Mouse (Mus musculus) right cerebral cortex, postnatal 10 days (tissue): ENCODE measurements around the gene Tmem208.

Experiments used
- DNase-seq, 2 experiments: peaks; one replicate each; pipeline ENCODE4 v3.0.0; 2021; ENCODE audit warnings: low spot score in 2 of 2

The Tmem208 gene

GRCm38 (mm10) chr8:105325641-105326093, 487 bp upstream of the Tmem208 start:
- DNase-seq: peak in 1 of 2 experiments; percentile 48

GRCm38 (mm10) chr8:105326968-105327367, 814 bp downstream of the Tmem208 start:
- DNase-seq: no peak

GRCm38 (mm10) chr8:105330325-105330724, 4.2 kb downstream of the Tmem208 start:
- no peak for DNase-seq

- no peak for DNase-seq
Measured at GRCm38 (mm10) chr8:105331469-105331868, 5.3 kb downstream of the Tmem208 start.

DNA sequence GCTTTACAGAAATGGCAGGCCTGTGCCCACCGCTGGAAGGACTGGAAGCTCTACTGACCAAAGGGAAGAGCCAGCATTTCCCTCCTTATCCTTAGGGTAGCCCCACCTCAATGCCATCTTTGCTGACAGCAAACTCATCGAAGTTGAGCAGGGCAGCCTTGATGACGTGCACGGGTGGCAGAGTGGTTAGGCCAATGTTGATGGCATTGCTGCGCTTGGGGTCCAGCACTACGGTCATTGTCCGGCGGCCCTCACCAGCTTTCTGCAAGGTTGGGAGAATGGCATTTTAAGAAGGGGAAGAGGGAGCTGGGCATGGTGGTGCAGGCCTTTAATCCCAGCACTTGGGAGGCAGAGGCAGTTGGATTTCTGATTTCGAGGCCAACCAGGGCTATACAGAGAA, 5.8 kb downstream of the Tmem208 start:
- DNase-seq: no peak

DNA sequence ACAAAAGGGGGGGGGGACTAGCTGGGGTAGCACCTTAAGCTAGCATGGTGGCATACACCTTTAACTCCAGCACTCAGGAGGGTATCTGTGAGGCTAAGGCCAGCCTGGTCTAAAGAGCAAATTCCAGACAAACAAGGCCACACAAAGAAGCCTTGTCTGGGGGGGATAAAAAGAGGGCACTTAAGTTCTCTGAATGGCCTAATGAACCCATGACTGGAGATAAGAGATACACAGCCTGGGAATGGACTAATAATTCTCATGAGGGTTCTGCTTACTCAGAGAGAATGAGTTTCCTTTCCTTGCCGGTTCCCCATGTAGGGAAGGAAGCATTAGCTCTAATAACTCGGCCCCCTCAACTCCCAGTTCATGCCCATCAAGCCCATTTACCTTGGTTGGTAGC, 6.4 kb downstream of the Tmem208 start:
- no peak for DNase-seq

DNA sequence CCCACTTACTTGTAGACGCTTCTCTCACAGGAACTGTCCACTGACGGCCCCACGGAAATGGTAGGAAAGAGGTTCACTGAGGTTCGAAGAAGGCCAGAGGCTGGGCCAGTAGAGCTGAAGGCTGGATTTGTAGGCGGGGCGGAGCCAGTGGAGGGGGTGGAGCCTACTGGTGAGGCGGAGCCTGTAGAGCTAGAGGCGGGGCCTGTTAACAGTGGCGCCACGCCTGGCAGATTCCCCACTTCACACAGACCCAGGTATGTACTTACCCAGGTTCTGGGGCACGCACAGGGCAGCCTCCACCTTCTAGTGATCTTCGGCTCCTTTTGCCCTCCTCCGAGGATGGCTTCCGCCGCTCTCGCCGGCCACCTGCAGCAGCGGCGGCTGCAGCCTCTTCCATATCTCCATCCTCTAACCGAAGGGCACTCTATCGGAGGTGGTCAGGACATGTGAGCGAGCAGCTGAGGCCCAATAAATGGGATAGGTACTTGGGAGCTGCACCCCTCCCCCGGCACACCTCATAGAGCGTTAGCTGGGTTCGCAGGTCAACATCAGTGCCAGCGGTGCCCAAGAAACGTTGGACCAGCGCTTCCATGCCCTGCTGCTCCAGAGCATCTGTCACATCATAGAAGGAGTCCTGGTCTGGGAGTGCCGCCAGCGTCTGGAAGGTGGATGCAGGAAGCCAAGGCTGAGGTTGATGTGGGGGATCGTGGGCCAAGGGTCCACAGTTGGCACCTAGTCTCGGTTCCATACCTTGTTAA, 10.4 kb downstream of the Tmem208 start:
- DNase-seq: no peak

DNA sequence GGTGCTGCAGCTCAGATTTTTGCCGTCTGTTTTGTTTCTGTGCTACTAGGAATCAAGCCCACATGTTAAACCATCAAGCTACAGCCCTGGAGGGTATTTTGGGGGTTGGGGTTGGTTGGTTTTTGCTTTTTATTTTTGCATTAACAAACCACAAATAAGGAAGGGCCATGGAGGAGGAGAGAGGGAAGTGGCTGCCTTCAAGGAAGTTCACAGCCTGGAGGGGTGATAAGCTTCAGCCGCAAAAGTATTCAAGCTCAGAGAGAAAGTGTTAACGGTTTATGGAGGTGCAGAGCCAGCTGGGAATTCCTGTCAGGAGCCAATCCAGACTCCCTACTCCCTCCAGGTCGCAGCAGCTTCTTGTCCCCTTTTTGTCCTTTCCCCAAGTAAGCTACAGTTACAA, 12.8 kb downstream of the Tmem208 start:
- no peak for DNase-seq

DNA sequence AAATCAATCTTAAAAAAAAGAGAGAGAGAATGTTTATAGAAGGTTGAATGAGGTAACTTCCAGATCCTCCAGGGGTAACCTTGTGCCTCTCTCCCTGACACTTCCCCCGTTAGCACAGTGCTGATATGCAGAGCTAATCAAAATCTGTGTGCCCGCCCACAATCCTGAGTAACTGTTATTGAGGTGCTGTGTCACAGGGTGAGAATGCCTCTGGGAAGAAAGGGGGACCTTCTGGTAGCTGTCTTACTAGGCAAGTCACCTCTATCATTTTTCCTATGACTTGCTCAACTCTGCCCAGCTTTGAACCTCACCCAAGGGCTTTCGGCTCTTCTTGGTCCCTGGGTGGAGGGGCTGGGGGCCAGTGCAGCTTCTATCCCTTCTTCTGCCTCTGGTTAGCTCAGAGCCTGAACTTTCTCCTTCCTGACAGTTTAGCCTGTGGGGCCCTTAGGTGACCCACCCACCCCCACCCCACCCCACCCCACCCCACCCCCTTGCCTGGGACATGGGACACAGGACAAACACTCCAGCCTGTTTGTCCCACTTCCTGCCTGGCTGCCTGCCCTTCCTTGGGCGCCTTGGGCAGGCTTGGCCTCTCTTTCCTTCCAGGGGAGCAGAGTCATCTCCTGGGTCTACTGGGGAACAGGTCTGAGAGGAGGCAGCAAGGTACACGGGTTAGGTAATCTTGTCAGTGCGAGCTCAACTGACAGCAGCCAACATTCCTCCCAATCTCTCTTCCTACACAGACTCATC, 13.9 kb downstream of the Tmem208 start:
- no peak for DNase-seq

GRCm38 (mm10) chr8:105341399-105341798, 15.2 kb downstream of the Tmem208 start:
- no peak for DNase-seq

- no peak for DNase-seq
Measured at GRCm38 (mm10) chr8:105342768-105343167, 16.6 kb downstream of the Tmem208 start.

DNA sequence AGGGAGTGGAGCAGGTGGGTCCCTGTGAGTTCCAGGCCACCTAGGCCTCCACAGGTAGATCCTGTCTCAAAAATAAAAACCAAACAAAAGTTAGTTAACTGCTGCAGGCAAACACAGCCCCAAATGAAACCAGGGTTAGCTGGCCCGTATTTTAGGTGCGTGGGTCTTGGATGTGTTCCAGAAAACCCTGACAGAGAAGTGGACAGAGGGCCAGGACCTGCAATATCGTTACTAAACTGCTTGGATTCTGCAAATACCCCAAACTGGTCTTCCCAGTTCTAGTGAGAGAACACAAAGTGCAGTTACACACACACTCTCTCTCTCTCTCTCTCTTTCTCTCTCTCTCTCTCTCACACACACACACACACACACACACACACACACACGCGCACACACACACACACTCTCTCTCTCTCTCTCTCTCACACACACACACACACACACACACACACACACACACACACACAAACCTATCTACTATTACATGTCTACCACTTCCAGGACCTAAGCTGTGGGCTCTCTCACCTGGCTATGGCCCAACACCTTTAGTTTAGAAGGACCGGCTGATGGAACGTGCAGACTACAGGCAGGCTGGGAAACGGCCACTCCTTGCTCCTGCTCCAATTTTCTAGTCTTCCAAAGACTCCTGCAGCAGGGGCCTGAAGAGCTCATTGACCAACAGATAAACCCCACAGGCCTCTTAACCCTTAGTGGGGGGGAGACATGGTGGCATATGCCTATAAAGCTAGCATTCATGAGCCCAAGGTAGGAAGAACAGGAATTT, 17.8 kb downstream of the Tmem208 start:
- DNase-seq: no peak

DNA sequence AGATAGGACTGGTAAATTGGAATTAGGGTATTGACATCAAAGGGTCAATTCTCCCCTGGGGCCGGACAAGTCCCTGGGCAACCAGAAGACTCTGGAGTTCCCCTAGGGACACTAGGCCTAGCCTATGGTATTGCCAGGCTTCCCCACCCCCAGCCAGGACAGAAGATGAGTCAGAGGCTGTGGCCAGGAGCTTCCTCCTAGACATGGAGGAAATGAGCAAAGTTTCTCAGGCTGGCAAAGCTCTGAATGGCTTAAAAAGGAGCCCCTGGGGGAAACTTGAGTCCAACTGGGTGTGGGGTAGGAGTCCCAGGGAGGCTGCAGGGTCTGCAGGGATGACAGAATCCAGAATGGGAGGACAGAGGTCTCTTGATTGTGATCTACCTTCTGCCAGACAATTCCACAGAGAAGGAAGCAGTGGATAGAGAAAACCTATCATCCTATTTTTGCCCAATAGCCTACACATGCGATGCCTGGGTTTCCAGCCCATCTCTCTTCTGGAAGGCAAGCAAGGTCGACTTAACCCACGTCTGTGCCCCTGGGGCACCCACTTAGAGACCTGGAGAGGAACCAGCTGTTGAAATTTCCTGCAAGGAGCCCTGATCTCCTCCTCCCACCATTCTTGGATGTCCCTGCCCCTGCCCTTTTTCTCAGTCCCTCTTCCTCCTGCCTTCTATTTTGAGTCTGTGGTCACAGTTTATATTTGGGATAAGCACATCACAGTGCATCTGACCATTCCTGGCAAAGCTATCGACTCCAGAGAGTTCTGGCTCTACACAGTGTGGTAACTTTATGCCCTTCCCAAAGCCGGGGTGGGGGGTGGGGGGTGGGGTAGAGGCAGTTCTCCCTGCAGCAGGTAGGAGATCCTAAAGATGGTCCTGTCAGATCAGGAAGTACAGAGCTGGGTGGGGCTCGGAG, 19.2 kb downstream of the Tmem208 start:
- peak in 1 of 2 experiments; percentile 53 for DNase-seq

DNA sequence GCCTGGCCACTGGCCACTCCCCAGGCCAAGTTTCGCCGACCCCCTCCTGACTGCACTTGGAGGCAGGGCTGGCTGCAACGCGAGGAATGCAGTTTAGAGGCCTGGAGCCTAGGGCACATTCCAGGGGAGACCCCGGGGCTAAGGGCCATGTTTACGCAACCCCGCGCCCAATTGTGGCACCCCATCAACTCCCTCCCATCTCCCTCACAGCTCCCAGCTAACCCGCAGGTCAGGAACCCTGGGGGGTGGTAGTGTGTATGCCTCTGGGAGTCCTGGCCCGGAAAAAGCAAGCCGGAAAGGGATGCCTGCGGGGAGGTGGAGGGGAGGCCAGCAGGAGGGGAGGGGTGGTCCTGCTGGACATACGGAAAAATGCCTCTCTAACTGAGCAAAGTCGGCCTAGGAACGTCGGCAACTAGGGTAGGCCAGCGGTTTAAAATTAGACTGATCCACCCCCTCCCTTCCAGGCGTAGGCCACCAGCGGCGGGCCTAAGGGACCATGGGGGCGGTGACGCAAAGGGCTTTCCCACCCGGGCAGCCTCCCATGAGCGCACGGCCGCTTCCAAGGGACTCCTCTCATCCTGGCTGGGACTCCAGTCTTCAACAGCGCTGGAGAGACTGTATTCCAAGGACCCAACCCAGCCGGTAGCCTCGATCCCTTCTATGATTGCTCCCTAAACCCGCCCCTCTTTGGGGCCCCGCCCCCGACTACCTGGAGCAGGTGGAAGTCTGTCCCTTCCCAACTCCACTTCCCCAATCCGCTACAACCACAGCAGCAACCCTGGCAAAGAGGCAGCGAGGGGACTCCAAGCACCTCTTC, 20.7 kb downstream of the Tmem208 start:
- peak in 1 of 2 experiments; percentile 49 for DNase-seq

- DNase-seq: peak; percentile 93
Measured at GRCm38 (mm10) chr8:105347428-105348221, 21.5 kb downstream of the Tmem208 start, which contains the start of gene Fhod1. Fhod1 (minus strand) TSS chr8:105347953.

DNA sequence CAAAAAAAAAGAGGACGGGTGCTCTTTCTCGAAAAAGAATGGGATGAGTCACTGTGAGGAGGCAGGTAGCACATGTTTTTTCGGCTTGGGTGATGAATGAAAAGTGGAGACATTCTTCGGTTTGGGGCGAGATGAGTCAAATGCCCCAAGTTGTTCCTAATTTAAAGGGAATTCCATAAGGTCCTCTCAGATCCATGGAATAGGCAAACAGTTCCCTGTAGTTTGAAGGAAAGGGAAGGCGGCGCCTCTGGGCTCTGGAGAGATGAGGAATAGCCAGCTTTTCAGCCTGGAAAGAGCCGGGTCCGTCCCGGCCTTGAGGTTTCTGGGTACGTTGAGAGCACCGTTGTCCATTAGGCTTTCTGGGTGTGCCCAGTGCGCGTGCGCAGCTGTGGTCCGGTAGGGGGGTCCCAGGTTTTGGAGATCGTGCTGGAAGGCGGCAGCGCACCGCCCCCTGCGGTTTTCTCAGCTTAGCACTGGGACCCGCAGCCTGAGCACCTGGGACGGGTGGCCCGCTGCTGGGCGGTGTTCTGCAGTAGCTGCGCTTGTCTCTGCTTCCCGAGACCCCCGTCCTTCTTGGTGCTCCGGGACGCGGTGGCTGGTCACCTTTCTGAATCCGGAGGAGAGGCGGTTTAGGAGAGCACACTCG, 22.4 kb downstream of the Tmem208 start, which contains the start of gene Slc9a5:
Gene Slc9a5 (plus strand): TSS at position 394 of the 646 bp plus-strand sequence.
- DNase-seq: peak; percentile 74

- peak; percentile 60 to 70 for DNase-seq
Measured at GRCm38 (mm10) chr8:105349096-105349771, 23.1 kb downstream of the Tmem208 start.

DNA sequence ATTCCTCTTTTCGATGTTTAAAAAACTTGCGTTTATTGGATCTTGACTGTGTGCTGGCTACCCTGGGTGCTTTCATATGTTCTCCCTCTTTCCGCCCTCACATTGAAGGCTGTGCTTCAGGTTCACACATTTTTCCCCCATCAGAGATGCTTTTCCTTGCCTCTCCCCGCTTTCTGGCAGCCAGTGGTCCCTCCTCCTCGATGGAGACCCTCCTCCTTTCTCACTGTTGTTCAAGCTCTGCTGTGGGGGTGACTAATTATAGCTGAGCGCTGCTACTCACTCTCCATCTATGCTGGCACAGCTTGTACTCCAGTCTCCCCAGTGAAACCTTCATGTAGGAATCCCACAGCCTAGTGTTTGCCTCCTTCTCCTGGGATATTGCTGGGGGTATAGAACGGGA, 24.0 kb downstream of the Tmem208 start:
- DNase-seq: no peak
